Mouse (Mus musculus) spleen, adult 2 months (tissue): ENCODE data around the gene Nol4l.

Experiments
- CTCF ChIP-seq: fragments of 200-500 bp; IDR thresholded peaks from 2 replicates; pipeline ENCODE4 v1.5.1; 2011; ENCODE audit warnings: mild to moderate bottlenecking, inconsistent platforms; ENCODE audit not compliant: insufficient read depth, insufficient read length, insufficient replicate concordance; ENCODE audit errors: extremely low read depth
- POLR2A ChIP-seq: fragments of 200-500 bp; IDR thresholded peaks from 2 replicates; pipeline ENCODE4 v1.6.1; 2011; ENCODE audit warnings: low read depth, low read length, inconsistent platforms

DNA sequence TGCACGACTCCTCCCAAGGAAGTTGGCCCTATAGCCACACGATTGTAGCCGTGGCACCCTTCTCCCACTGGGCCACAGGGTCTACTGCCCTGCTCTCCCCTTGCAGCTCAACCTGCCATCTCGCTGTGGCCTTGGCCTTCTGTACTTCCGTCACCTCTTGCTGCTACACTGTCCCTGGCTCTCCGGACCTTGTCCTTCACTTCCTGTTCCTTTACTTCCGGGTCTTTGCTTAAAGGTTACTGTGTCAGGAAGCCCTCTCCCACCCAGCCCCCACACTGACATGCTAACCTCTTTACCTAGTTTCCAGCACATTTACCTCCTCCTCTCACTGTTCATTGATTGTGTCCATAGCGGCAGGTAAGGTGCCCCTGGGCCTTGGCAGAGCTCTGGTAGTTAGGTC lies 105.2 kb downstream of the Nol4l start:
- TF ChIP-seq CTCF, result no peak
- TF ChIP-seq POLR2A, result no peak
